Mouse (Mus musculus): ENCODE results near the gene Tulp3. TPM values are rescaled to one million over a fixed set of nuclear protein-coding genes. Genes with fewer than 3 reads are reported as not detected.

The Tulp3 gene
- total RNA-seq, 1 experiment from 2014 or later = 2.9 TPM

DNA sequence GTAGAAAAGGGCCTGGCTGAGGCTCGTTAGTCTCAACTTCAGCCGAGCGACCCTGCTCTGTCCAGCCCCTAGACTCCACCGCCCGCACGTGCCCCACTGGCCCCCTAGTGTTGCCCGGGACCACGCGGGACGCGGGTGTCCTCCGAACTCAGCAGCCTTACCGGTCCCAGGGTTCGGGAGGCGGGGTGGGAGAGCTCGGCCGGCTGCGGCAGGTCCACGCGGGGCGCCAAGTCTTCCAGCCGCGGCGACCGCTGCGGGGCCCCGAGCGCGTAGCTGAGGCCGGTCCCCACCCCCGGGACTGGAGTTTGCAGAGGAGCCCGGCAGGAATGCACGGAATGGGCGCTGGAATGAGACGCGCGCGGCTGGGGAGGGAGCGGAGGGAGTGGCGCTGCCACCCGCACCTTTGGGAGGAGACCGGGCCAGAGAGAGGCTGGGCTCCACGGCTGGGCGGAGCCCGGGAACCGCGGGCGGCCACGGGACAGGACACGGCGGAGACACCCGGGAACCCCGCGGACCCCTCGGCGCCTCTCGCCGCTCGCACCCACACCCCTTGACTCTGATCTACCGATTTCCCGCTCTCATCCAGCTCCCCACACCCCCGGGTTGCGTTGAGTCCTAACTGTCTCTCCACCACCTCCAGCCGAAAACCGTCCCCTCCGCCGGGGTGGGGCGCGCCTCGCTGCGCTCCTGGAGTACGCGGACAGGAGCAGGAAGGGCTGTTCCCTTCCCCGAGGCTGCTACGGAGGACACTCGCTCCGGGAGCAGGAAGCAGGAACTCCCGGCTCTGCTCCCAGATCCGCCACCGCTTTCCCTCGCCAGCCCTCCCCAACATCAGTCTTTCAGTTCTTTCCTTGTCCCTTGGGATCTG, 55.3 kb downstream of the Tulp3 start, which contains the start of gene Tead4:
Tead4 (minus strand) TSS at position 690 of the 868 bp plus-strand sequence.
- ATAC-seq (ENCODE audit: extremely low read depth, insufficient number of reproducible peaks, low FRiP score, poor library complexity, severe bottlenecking) = no peak

DNA sequence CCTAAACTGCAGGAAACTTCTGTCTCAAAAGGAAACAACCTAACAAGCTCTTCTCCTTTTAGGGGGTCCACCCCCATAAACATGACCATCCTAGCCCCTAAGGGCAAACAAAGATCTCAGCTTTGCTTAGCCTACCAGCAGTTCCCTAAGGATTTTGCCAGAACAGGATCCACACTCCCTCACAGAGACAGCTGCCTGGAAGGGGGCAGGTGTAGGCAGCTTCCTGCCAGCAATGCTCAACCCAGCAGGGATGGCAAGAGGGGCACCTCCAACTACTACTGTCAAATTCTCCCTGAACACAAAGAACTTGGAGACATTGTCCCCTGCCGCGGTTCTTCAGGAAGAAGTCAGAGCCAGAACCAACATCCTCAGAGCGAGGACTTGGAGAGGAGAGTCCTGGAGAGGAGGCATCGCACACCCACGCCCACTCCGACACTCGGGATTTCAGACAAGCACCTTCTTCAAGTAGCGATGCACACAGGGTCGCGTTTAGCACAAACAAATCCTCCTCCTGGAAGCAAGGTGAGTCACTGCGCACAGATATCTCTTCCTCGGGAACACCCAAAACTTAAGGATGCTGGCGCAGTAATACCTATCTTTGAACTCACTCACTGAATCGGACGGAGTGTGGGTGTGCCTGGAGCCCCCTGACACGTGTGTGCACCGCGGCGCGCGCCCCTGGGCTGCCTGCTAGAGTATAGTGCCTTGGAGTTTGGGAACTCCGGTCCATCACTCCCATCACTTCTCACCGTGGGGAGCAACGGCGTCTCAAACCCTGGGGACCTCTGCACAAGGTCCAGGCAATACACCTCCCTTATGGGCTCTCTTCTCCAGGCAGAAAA, 56.1 kb downstream of the Tulp3 start:
- no peak for ATAC-seq (ENCODE audit: extremely low read depth, insufficient number of reproducible peaks, low FRiP score, poor library complexity, severe bottlenecking)

DNA sequence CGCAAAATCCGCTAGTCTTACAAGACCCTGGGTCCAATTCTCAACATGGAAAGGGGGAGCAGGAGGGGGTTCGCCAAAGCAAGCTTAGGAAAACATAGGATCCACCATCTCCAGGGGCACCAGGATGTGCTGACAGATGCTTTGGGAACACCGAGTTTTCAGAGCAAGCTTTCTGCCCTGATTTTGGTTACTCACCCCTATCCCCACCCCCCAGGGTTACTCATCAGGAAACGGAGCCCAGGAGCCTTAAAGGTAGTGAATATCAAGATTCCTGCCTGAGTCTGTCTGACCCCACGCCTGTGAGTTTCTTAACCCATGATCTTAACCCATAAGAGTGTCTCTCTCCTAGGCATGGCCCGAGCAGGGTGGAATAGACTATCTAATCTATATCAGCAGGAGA, 57.4 kb downstream of the Tulp3 start:
- ATAC-seq (ENCODE audit: extremely low read depth, insufficient number of reproducible peaks, low FRiP score, poor library complexity, severe bottlenecking) = no peak

DNA sequence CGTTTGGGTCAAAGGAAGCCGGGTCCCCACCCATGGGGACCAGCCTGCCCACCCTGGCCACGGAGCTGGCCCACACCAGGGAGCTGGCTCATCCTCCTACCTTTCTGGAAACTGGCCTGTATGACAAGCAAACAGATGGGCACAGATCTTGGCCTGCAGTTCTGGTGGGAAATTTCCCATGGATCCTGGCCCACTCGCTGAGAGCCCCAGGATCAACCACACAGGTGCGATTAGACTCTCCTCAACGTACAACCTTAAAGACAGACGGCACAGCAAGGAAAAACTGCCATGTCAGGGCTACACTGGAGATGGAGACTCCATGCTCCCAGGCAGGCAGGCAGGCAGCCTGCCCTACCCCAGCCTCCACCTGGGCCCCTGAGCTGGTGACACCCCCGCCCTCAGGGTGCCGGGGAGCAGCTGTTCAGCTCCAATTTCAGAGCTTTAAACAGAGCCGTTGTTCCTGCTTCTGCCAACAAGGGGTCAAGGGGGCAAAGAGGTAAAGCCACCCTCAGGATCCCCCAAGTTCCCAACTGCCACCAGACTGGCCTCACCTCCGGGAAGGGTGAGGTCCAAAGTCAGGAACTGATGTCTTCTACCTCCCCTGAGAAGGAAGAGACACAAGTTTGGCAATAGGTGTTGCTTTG, 58.8 kb downstream of the Tulp3 start:
- ATAC-seq (ENCODE audit: extremely low read depth, insufficient number of reproducible peaks, low FRiP score, poor library complexity, severe bottlenecking) = no peak

DNA sequence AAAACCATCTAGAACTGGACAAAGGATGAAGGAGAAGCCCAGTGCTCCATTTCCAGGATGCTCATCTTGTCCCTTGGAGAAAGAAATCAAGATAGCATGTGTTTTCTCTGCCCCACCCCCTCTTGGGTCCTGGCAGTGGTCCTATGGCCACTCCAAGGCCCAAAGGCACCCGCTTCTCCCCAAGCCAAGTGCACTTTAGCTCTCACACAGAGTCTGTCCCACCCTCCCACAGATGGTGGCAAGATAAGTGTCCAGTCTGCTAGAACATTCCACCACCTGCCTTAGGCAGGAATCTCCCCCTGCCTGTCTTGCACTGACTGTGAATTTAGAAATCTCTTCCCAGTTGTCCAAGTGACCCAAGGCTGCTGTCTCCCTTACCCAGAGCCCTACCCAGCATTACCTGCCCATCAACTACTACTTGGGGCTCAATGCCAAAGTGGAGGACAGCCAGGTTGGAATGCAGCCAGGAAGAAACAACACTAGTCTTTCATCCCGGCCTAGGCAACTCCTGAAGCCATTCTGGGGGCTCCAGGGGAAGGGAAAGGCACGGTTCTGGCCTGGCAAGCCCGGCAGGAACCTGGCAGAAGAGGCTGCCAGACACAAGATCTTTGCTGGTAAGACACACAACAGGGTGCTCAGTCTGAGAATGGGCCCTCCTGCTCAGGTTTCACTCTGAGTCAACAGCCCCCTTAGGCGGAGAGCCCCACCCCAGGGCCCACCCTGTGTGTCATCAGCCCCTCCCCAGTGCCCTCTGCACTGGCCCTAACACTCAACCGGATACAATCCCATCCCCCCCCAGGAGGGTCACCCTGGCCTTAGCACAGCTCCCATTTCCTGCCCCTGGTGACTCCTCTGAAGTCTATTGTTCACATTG, 59.5 kb downstream of the Tulp3 start:
- no peak for ATAC-seq (ENCODE audit: extremely low read depth, insufficient number of reproducible peaks, low FRiP score, poor library complexity, severe bottlenecking)

DNA sequence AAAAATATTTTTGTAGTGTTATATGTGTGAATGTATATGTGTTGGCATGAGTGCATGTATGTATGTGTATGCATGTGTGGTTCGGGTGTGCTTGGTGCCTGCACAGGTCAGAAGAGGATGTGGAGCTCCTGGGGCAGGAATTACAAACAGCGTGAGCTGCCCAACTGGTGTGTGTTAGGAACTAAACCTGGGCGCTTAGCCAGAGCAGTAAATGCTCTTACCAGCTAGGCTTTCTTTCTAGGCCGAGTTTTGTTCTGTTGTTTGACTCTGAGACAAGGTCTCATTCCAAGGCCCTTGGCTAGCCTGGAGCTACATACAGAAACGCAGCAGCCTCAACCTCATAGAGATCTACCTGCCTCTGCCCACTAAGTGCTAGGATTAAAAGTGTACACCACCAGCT, 64.4 kb downstream of the Tulp3 start:
- ATAC-seq (ENCODE audit: extremely low read depth, insufficient number of reproducible peaks, low FRiP score, poor library complexity, severe bottlenecking) = no peak

DNA sequence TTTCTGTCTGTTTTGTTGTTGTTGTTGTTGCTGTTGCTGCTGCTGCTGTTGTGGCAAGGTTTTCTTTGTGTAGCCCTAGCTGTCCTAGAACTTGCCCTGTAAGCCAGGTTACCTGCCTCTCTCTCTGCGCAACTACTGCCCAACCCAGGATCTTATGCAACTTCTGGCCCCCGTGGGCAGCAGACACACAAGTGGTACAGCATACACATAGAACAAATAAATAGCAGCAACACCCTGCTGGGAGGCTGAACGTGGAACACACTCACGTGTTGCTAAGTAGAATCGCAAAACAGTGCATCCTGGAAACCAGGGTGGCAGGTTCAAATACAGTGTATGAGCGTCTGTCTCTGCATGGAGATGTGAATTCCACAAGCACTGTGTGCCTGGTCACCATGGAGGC, 67.0 kb downstream of the Tulp3 start:
- ATAC-seq (ENCODE audit: extremely low read depth, insufficient number of reproducible peaks, low FRiP score, poor library complexity, severe bottlenecking) = no peak

DNA sequence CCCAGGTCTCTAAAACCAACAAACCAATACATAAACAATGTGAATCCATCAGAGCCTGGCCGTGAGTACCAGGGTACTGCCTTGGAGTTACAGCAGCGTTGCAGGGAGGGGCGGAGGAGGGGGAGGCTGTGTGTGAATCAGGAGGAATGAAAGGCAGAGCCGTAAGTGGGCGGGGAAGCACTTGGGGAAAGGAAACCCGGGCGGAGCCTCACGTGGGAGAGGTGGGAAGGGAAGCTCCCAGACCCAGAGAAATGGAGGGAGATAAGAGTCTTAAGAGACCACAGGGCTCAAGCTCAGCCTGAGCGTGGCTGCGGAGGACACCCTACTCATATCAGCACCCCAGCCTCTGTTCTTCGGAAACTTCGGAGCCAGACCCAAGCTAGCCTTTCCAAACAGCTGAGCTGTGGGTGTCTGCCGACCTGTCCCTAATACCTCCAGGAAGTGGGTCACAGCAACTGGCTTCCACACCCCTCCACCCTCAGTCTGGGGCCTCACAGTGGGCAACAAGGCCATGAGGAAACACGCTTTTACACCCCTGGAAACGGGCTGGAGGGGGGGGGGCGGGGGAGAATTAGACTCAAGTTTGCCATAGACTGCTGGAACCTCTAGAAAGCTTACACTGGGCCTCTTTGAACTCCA, 69.7 kb downstream of the Tulp3 start:
- ATAC-seq (ENCODE audit: extremely low read depth, insufficient number of reproducible peaks, low FRiP score, poor library complexity, severe bottlenecking) = 0 out of 2 replicates have a peak, but pooled peaks have one; percentile 7

DNA sequence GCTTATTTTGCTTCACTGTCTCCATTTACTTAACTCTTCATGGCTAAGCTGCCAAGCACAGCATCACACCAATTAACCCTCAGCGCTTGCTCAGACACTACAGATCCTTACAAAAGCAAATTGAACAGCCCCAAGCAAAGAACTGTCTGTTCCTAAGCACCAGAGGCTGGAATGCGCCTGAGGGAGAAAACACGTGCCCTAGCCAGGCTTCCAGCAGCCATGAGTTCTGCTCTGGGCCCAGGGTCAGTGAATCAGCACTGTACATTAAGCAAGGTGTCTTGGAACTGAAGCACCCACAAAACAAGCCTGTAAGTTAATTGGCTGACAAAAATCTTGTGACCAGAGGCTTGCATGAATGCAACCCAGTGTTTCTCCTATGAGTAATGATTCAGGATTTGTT, 73.5 kb downstream of the Tulp3 start:
- no peak for ATAC-seq (ENCODE audit: extremely low read depth, insufficient number of reproducible peaks, low FRiP score, poor library complexity, severe bottlenecking)

DNA sequence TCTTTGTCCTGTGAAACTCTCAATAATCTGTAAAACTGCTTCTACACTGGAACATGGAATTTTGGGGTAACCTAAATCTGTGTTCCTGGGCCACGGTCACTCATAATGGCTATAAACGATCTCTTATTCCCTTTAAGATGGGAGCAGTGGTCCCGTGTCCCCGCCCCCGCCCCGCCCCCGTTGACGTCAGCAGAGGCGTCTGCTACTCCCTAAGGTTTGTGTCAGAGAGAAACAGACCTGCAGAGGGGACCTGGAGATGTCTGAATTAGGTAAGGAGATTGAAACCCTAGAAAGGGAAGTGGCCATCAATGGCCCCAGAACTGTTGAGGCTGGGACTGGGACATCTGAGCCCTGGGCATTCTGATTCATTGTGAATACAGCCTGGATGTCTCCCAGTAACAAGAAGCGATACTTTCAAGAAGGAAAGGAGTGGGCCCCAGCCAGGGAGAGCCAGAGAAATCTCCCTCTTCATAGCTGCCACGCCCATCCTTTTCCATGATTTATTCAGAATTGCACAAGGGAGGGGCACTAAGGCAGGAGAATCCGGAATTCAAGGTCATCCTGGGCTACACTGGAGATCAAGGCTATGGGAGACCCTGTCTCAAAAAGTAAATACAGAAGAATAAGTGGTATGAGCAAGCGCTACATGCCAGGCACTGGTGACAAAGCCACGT, 75.0 kb downstream of the Tulp3 start:
- no peak for ATAC-seq (ENCODE audit: extremely low read depth, insufficient number of reproducible peaks, low FRiP score, poor library complexity, severe bottlenecking)

DNA sequence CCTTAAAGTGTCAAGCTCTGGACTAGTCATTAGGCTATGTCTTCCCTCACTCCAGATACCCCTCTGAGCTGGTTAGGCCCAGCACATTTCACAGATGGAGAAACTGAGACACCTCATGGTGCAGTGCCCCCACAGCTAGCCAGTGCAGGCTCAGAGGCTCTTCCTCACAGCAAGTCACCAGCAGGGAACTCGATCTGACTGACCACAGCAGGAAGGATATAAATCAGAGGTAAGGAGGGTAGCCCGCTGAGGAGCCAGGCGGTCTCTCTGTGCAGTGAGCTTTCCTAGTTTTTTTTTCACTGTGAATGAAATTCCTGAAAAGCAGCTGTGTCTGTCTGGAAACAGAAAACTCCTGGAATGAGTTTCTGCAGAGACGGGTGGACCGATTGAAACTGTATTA, 76.0 kb downstream of the Tulp3 start:
- no peak for ATAC-seq (ENCODE audit: extremely low read depth, insufficient number of reproducible peaks, low FRiP score, poor library complexity, severe bottlenecking)

DNA sequence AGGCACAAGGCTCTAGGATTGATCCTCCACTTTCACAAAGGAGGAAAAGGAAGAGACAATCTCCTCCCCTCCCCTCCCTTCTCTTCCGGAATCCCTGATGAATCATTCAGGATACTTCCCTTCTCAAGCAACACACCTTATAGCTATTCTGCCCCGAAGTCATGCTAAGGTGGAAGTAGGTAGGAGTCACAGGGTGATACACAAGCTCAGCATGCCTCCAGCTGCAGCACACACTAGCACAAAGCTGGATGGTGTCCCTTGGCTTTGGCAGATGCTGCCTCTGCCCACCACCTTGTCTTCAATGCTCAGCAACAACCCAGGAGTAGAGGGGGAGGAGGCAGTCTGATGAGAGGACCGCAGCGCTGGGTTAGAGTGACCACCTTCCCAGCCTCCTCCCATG, 76.6 kb downstream of the Tulp3 start:
- no peak for ATAC-seq (ENCODE audit: extremely low read depth, insufficient number of reproducible peaks, low FRiP score, poor library complexity, severe bottlenecking)

DNA sequence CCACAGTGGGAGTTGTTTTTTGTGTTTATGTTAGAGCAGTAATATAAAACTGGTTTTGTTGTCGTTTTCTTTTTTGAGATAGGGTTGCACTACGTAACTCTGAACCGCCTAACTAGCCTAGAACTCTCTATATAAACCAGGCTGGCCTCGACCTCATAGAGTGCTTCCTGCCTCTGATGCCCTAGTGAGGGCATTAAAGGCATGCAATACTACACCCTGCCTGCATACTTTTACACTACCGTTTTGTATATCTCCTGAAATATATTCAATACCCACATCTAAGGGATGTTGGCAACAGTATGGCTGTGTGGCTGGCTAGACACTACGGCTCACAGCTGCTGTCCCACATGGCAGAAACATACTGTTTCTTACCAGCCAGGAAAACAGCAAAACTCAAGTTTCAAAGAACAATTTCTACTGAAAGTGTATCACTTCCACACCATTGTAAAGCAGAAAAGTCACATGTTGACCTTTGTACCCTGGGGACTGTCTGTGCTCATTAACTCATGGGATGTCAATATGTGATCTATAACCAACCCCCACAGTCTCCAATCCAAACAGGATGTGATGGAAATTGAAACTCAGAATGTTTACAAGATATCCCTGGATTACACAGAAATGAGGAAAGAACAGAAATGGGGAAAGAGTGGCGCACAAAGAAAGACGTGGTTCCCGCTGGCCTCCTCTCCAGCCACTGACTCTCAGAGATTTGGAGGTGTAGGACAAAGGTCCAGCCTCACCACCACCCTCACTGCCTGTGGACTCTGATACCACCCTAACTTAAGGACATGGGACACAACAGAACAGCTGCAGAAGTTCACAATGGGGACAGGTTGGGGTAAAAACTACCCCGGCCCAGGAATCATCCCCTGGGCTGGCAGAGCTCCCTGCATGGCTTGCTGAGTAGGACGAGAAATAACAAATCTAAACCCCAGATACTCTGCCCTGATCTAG, 78.2 kb downstream of the Tulp3 start:
- no peak for ATAC-seq (ENCODE audit: extremely low read depth, insufficient number of reproducible peaks, low FRiP score, poor library complexity, severe bottlenecking)

DNA sequence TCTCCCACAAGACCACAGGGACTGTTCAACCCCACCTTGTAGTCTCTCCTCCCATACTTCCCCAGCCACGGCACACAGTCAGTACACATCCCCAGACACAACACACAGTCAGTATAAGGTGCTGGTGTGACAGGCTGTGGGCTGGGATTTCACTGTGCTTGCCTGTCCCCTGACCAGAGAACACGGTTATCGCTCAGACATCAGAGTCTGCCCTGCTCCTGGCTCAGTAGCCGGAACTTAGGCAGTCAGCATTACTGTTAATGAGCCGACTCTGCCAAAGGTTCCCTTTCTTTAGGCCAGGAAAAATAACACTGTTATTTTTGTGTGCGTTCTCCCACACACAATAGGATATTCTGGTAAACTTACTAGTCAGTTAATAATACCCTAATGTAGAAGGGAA, 79.3 kb downstream of the Tulp3 start:
- 0 out of 2 replicates have a peak, but pooled peaks have one; percentile 9 for ATAC-seq (ENCODE audit: extremely low read depth, insufficient number of reproducible peaks, low FRiP score, poor library complexity, severe bottlenecking)

DNA sequence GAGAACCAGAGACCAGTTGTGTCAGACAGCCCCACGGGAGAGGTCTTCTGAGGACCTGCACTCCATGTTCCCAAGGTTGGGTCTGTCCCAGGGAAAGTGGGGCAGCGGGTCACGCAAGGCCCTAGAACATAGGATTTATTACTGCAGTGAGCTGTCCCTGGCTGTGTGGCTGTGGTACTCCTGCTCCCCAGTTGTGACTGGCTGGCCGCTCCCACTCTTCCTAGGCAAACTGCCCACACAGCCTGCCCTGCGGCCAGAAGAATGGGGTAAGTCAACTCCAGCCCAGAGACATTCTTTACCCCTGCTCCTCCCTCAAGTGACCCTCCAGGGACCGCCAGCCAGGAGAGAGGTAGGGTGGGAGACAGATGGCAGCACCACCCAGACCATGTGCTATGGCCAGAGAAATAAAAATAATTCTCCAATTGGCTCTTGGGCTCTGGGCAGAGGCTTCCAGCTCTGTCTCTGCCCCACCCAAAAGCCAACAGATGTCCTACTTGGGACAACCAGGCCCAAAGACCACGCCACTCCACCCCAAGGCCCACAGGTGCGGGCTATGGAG, 80.1 kb downstream of the Tulp3 start:
- no peak for ATAC-seq (ENCODE audit: extremely low read depth, insufficient number of reproducible peaks, low FRiP score, poor library complexity, severe bottlenecking)

DNA sequence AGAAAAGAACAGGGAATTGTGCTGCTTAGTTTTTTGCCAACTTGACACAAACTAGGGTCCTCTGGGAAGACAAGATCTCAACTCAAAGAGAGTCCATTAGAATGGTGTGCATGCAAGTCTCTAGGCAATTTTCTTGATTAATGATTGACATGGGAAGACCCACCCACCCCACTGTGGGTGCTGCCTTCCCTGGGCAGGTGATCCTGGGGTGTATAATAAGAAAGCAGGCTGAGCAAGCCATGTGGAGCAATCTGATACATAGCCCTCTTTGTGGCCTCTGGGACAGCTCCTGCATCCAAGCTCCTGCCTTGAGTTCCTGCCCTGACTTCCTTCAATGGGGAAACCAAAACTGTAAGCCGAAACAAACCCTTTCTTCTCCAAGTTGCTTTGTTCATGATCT, 82.1 kb downstream of the Tulp3 start:
- no peak for ATAC-seq (ENCODE audit: extremely low read depth, insufficient number of reproducible peaks, low FRiP score, poor library complexity, severe bottlenecking)
